Mouse (Mus musculus) limb, embryonic 13.5 days (tissue): ENCODE results near the gene Alox12b. TPM values are rescaled to one million over a fixed set of nuclear protein-coding genes. Genes with fewer than 3 reads are reported as not detected.

ENCODE experiments used
- polyA plus RNA-seq: library from polyadenylated mRNA; unstranded; fragments of >200 nt; fragmentation: Nextera tagmentation; extraction: Ambion mirVana; gene quantifications from 2 replicates; pipeline ENCODE4 v1.2.1, GENCODE M21; 2015

Alox12b gene
- polyA plus RNA-seq, 1 experiment from 2014 or later = 0.25 TPM

Other genes starting within 250 kb of the Alox12b start
- gene Odf4, start 229.9 kb upstream of the Alox12b start, polyA plus RNA-seq = not detected in 2 replicates
- gene Arhgef15, start 199.5 kb upstream of the Alox12b start, polyA plus RNA-seq = 6.3 and 7.2 TPM in 2 replicates
- gene Slc25a35, start 188.9 kb upstream of the Alox12b start, polyA plus RNA-seq = 2.4 and 3.0 TPM in 2 replicates
- 54.5 and 58.1 TPM in 2 replicates for gene Rangrf, start 181.8 kb upstream of the Alox12b start, polyA plus RNA-seq
- gene Pfas, start 148.5 kb upstream of the Alox12b start, polyA plus RNA-seq = 39.6 and 40.6 TPM in 2 replicates
- gene Ctc1, start 141.1 kb upstream of the Alox12b start, polyA plus RNA-seq = 55.5 and 60.4 TPM in 2 replicates
- 140 and 141 TPM in 2 replicates for gene Aurkb, start 111.3 kb upstream of the Alox12b start, polyA plus RNA-seq
- 9.5 and 9.6 TPM in 2 replicates for gene Borcs6, start 97.3 kb upstream of the Alox12b start, polyA plus RNA-seq
- gene Tmem107, start 86.2 kb upstream of the Alox12b start, polyA plus RNA-seq = 46.4 and 52.0 TPM in 2 replicates
- gene Vamp2, start 68.5 kb upstream of the Alox12b start, polyA plus RNA-seq = 82.8 and 88.6 TPM in 2 replicates
- 9.3 and 12.0 TPM in 2 replicates for gene Per1, start 61.8 kb upstream of the Alox12b start, polyA plus RNA-seq
- gene Hes7, start 36.6 kb upstream of the Alox12b start, polyA plus RNA-seq = 0.74 and 1.2 TPM in 2 replicates
- 0.52 and 0.55 TPM in 2 replicates for gene 9130213A22Rik, start 34.4 kb upstream of the Alox12b start, polyA plus RNA-seq
- 1.6 TPM in 2 replicates for gene Aloxe3, start 31.1 kb upstream of the Alox12b start, polyA plus RNA-seq
- 0.08 and 0.09 TPM in 2 replicates for gene Alox8, start 40.9 kb downstream of the Alox12b start, polyA plus RNA-seq
- 0.09 and 0.25 TPM in 2 replicates for gene Gucy2e, start 80.0 kb downstream of the Alox12b start, polyA plus RNA-seq
- gene Cntrob, start 166.8 kb downstream of the Alox12b start, polyA plus RNA-seq = 25.3 and 26.4 TPM in 2 replicates
- gene Trappc1, start 167.0 kb downstream of the Alox12b start, polyA plus RNA-seq = 153 and 162 TPM in 2 replicates
- 2.4 and 2.8 TPM in 2 replicates for gene Kcnab3, start 169.3 kb downstream of the Alox12b start, polyA plus RNA-seq
- gene Rnf227, start 183.5 kb downstream of the Alox12b start, polyA plus RNA-seq = 24.6 and 24.9 TPM in 2 replicates
- 117 and 119 TPM in 2 replicates for gene Chd3, start 212.4 kb downstream of the Alox12b start, polyA plus RNA-seq
- gene Naa38, start 238.5 kb downstream of the Alox12b start, polyA plus RNA-seq = 127 and 137 TPM in 2 replicates
- 35.6 and 38.1 TPM in 2 replicates for gene Cyb5d1, start 238.6 kb downstream of the Alox12b start, polyA plus RNA-seq
- gene Tmem88, start 241.2 kb downstream of the Alox12b start, polyA plus RNA-seq = 24.0 and 25.6 TPM in 2 replicates